Mouse (Mus musculus): ENCODE measurements around the gene Draxin. TPM values are rescaled to one million over a fixed set of nuclear protein-coding genes. Genes with fewer than 3 reads are reported as not detected.

The Draxin gene
- total and polyA plus RNA-seq, 3 experiments: 0.08 to 0.17 TPM; not detected in 1

GRCm38 (mm10) chr4:148147714-148148113, 17.2 kb upstream of the Draxin start:
- H3K4me1 ChIP-seq (ENCODE audit: control insufficient read depth in 1 of 2, insufficient read depth in 2 of 2, low read length in 2 of 2): peaks cover 0 to 5% of the 10 kb centered on the region in 2 experiments; a peak in 1 of 4 replicates

DNA sequence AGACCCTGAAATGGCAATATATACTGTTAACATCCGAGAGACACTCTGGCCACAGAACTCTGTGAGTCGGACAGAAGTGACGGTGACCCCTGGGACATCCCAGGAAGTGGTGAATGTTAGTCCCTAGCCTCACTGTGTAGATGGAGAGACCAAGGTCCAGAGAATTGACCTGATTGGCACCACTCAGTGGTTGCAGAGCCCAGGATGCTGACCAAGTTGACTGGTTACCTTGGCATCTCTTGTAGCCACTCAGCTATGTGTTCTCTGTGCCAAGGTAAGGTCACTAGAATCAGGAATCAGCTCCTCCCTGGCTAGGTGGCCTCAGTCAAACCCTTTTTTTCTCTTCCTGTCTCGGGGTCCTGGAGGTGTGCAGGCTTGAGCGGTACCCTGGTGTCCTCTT, 13.2 kb upstream of the Draxin start:
- H3K9ac ChIP-seq (ENCODE audit: control insufficient read depth, low read depth, low read length, poor library complexity, severe bottlenecking): no peak overlapping the region
- H3K79me2 ChIP-seq (ENCODE audit: control insufficient read depth, insufficient read depth, low read length, poor library complexity): no peaks in the 10 kb centered on the region; the same call in 1 of the 2 replicates
- H3K27me3 ChIP-seq (ENCODE audit: control insufficient read depth in 1 of 2, insufficient read depth in 2 of 2, low read length in 2 of 2): no peaks in the 10 kb centered on the region
- H3K36me3 ChIP-seq (ENCODE audit: control insufficient read depth in 1 of 2, insufficient read depth in 2 of 2, low read length in 2 of 2): peaks cover 0 to 5% of the 10 kb centered on the region in 2 experiments; a peak in 1 of 4 replicates
- H3K4me1 ChIP-seq (ENCODE audit: control insufficient read depth in 1 of 2, insufficient read depth in 2 of 2, low read length in 2 of 2): peaks cover 3 to 5% of the 10 kb centered on the region in 2 experiments; a peak in 3 of 4 replicates
- H3K9me3 ChIP-seq (replicated peaks; ENCODE audit: insufficient read depth, low read length): no peaks in the 10 kb centered on the region
- DNase-seq (ENCODE audit: low read depth, low spot score): no peak
- TF ChIP-seq MYB (IDR thresholded peaks at IDR 0.05; ENCODE audit: low read depth, low read length): no peak
- no peak for TF ChIP-seq ZC3H11A (IDR thresholded peaks at IDR 0.05; ENCODE audit: low read depth, low read length)
- no peak for TF ChIP-seq RAD21 (IDR thresholded peaks at IDR 0.05; ENCODE audit: low read depth, low read length)
- TF ChIP-seq BHLHE40 (IDR thresholded peaks at IDR 0.05; ENCODE audit: borderline replicate concordance, low read depth, low read length): no peak
- TF ChIP-seq POLR2AphosphoS5 (IDR thresholded peaks at IDR 0.05; ENCODE audit: borderline replicate concordance, low read depth, low read length): no peak
- no peak for TF ChIP-seq EP300 (IDR thresholded peaks at IDR 0.05; ENCODE audit: low read depth in 1 of 2, low read length in 2 of 2)
- TF ChIP-seq TCF12 (IDR thresholded peaks at IDR 0.05; ENCODE audit: low read depth, low read length): no peak
- TF ChIP-seq UBTF (IDR thresholded peaks at IDR 0.05; ENCODE audit: borderline replicate concordance, insufficient read depth, low read depth, low read length): no peak
- TF ChIP-seq MXI1 (IDR thresholded peaks at IDR 0.05; ENCODE audit: low read depth, low read length): no peak
- no peak for TF ChIP-seq MAX (IDR thresholded peaks at IDR 0.05; ENCODE audit: low read length)
- TF ChIP-seq KAT2A (conservative IDR thresholded peaks at IDR 0.05; ENCODE audit: low read depth, low read length): no peak
- TF ChIP-seq USF2 (IDR thresholded peaks at IDR 0.05; ENCODE audit: borderline replicate concordance in 1 of 2, insufficient read depth in 1 of 2, low read depth in 1 of 2, low read length in 2 of 2): no peak
- no peak for TF ChIP-seq CTCF (IDR thresholded peaks at IDR 0.05 in 2 of 3, conservative IDR thresholded peaks at IDR 0.05 in 1 of 3; ENCODE audit: control insufficient read depth in 1 of 3, insufficient read depth in 1 of 3, low read depth in 2 of 3, low read length in 3 of 3, poor library complexity in 1 of 3, severe bottlenecking in 1 of 3)
- no peak for TF ChIP-seq USF1 (IDR thresholded peaks at IDR 0.05; ENCODE audit: low read depth, low read length)
- H3K27ac ChIP-seq (ENCODE audit: control insufficient read depth, low read depth, low read length): no peak overlapping the region
- H3K4me3 ChIP-seq (ENCODE audit: control insufficient read depth in 1 of 2, insufficient read depth in 1 of 2, low read depth in 2 of 2, low read length in 2 of 2): no peak overlapping the region

More at GRCm38 (mm10) chr4:148147714-148148113, 17.2 kb upstream of the Draxin start:
- H3K27ac ChIP-seq (ENCODE audit: control insufficient read depth, low read depth, low read length): no peak overlapping the region
- H3K36me3 ChIP-seq (ENCODE audit: control insufficient read depth in 1 of 2, insufficient read depth in 2 of 2, low read length in 2 of 2): no peaks in the 10 kb centered on the region; a peak in 1 of 4 replicates
- H3K4me3 ChIP-seq (ENCODE audit: control insufficient read depth in 1 of 2, insufficient read depth in 1 of 2, low read depth in 2 of 2, low read length in 2 of 2): no peak overlapping the region
- no peak for DNase-seq (ENCODE audit: low read depth, low spot score)
- no peak overlapping the region for H3K9ac ChIP-seq (ENCODE audit: control insufficient read depth, low read depth, low read length, poor library complexity, severe bottlenecking)
- TF ChIP-seq ETS1 (IDR thresholded peaks at IDR 0.05; ENCODE audit: low read depth, low read length): no peak
- no peak for TF ChIP-seq CTCF (IDR thresholded peaks at IDR 0.05 in 2 of 3, conservative IDR thresholded peaks at IDR 0.05 in 1 of 3; ENCODE audit: control insufficient read depth in 1 of 3, insufficient read depth in 1 of 3, low read depth in 2 of 3, low read length in 3 of 3, poor library complexity in 1 of 3, severe bottlenecking in 1 of 3)
- TF ChIP-seq HCFC1 (IDR thresholded peaks at IDR 0.05; ENCODE audit: low read depth, low read length): no peak
- TF ChIP-seq RAD21 (IDR thresholded peaks at IDR 0.05; ENCODE audit: low read depth, low read length): no peak
- TF ChIP-seq MXI1 (IDR thresholded peaks at IDR 0.05; ENCODE audit: low read depth, low read length): no peak
- no peak for TF ChIP-seq KAT2A (conservative IDR thresholded peaks at IDR 0.05; ENCODE audit: low read depth, low read length)
- no peak for TF ChIP-seq SIN3A (IDR thresholded peaks at IDR 0.05; ENCODE audit: low read length)
- no peak for TF ChIP-seq TAL1 (IDR thresholded peaks at IDR 0.05; ENCODE audit: low read length)
- TF ChIP-seq GATA1 (IDR thresholded peaks at IDR 0.05; ENCODE audit: low read depth, low read length): no peak
- no peak for TF ChIP-seq MAZ (IDR thresholded peaks at IDR 0.05; ENCODE audit: low read depth, low read length)
- no peaks in the 10 kb centered on the region for H3K9me3 ChIP-seq (replicated peaks; ENCODE audit: insufficient read depth, low read length)
- no peaks in the 10 kb centered on the region; the same call in 1 of the 2 replicates for H3K79me2 ChIP-seq (ENCODE audit: control insufficient read depth, insufficient read depth, low read length, poor library complexity)
- no peaks in the 10 kb centered on the region for H3K27me3 ChIP-seq (ENCODE audit: control insufficient read depth in 1 of 2, insufficient read depth in 2 of 2, low read length in 2 of 2)
